Mouse (Mus musculus): ENCODE data around the gene Castor2.

Gene Castor2

DNA sequence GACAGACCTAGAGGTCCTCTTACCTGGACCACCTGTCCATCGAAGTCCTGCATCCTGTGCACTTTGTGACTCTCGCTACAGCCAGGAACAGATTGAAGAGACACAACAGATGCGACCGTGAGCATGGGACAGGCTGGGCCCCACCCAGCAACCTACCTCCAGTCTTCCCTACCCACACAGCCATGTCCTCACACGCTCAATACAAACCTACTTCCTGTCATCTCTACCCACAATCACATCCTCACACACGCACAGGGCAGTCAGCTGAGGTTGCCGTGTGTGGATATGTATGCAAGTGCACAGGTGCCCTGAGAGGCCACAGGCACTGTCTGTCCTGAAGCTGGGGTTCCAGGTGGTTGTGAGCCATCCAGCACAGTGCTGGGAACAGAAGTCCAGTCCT, 67.1 kb downstream of the Castor2 start:
- no peak for DNase-seq

DNA sequence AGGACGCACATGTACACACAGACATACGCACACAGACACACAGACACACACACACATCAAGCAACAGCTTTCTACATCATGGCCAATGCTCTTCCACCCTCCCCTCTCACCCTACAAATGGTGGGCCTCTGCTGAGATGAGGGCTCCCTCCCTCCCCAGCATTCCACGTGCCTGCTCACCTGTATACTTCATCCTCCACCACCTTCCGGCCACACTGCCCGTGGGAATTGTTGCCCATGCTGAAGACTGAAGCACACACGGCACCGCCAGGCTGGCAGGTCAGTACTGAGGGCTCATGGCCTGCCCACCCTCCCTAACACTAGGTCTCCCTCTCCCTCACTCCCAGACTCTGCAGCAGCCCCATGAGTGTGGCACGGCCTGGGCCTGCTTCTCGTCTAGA, 68.5 kb downstream of the Castor2 start:
- peak in 1 of 2 experiments; percentile 57 for DNase-seq

DNA sequence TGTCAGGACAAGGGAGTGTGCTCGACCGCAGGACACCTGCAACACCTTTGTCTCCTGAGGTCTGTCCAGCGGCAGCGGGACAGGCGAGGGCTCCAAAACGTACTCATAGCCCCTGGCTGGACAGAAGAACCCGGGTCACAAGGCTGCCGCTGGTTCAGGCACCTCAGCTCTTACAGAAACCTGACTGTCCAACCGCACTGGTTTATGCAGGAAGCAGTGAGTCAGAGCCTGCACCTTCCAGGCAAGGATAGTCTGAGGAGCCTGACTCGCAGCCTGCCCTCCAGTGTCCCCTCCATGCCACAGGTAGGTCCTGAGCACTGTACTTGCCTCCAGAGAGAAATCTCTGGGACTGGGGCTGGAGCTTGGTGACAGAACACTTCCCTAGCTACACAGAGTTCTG, 69.7 kb downstream of the Castor2 start:
- no peak for DNase-seq

DNA sequence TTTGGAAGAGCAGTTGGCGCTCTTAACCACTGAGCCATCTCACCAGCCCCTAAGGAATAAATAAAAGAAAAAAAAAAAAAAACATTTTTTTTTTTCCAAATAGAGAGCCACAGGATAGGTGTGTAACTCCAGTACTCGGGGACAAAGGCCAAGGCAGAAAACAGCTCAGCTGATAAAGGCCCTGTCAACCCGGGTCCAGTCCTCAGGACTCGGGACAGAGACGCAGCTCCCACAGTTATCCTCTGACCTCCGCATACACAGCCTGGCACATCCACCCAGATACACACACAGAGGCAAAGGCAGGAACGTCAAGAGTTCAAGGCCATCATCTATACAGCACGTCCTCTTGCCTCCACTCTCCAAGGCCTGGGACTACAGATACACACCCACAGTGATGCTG, 70.7 kb downstream of the Castor2 start:
- DNase-seq, result no peak

DNA sequence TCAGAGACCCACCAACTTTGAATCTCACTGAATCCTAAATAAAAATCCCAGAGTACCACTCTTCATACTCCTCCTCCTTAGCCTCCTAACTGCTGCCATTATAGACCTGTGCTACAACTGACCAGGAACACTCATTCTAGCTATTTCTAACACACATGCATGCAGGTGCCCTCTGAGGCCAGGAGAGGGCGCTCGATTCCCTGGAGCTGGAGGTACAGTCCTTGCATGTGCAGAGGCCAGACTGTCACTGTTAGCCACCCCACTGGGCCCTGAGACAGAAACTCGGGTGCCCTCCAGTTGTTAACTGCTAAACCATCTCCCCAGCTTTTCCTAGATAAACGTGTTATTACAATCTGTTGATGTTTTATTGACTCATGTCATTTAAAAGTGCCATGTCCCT, 73.7 kb downstream of the Castor2 start:
- peak in 1 of 2 experiments; percentile 18 for DNase-seq

DNA sequence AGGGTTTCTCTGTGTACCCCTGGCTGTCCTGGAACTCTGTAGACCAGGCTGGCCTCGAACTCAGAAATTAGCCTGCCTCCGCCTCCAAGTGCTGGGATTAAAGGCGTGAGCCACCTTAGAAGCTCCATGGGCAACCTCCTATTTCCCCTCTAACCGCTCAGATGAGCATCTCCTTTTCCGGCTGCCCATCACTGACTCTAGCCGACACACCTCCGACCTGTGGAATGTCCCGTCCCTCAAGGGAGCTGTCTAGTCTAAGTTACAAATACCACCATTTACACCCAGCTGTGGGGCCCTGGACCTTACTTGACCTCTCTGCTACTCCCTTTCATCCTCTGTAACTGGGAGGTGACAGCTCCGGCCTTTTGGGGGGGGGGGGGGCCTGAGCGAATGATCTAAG, 76.2 kb downstream of the Castor2 start:
- DNase-seq, result no peak

DNA sequence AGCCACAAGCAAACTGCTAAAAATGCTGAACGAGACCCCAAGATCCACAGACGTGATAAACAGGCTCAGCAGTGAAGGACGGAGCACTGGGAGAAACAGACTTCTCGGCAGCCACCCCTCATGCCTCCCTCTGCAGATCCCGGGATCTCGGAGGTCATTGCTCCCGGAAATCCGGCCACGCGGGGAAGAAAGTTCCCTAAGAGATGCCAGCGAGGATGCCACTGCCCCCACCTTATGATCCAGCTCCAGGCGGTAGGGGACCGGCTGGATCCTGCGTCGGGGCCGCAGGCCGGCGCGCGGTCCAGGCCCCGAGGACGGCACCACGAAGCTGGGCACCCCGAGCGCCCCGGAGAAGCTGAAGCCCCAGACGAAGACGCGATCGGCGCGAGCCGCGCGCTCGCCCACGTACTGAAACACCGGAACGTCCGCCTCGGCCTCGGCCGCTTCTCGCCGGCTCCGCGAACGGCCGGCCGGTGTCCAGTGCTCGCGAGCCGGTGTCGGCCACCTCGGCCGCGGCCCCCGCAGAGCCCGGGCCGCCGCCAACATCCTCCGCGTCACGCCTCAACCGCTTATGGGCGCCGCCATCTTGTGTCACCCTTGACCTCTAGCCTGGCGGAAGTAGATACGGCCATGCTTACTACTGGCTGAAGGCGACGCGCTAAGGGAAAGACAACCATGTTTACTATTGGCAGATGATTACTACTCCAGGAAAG, 76.8 kb downstream of the Castor2 start, which contains the start of gene Rcc1l:
Rcc1l (minus strand) TSS at position 606 of the 713 bp plus-strand sequence.
- DNase-seq, result peak; percentile 91 to 92

DNA sequence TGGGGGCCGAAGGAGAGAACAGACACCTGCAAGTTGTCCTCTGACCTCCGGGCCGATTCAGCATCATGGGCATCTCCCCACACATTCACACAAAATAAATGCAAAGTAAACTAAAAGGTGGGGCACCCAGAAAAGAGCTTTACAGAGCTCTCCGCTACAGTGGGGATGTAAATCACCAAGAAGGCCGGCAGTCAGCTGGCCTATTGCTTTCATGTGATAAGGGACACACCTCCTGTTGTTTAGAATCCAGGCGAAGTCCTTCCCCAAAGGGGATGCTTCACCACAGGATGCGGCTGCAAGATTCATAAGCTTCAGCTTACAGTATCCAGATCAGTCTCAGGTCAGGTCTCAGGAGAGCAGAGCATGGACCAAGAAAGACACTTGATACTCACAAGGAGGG, 79.0 kb downstream of the Castor2 start:
- no peak for DNase-seq

DNA sequence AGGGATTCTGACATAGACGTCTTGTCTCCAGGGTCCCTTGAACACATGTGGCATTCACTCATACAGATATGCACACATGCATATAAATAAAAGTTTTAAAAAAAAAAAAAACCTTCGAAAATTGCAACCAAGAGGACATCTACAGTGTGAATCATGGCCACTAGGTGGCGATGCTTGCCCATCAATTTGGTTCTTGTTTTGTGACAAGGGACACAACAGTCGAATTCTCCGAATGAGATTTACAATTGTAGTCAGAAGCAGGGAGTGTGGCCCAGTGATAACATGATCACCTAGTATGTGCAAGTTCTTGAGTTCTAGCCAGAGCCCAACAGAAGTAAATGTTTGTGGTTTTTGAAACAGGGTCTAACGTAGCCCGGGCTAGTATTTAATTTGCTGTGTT, 80.4 kb downstream of the Castor2 start:
- peak; percentile 78 to 93 for DNase-seq

DNA sequence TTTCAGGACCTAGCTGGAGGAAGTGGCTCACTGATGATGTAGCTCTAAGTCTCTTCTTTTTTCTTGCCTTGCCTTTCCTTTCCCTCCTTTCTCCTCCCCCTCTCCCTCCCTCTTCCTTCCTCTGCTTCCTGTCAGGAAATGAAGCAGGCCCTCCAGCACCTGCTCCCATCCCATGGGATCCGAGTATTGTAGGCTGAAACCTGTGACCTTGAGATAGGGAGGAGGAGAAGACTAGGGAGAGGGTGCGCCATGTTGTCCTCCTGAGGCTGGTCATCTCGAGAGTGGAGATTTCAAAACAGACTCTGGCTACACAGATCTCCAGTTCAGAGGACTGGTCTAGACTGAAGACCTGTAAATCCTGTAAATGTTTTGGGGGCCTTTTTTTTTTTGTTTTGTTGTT, 82.7 kb downstream of the Castor2 start:
- DNase-seq, result no peak

DNA sequence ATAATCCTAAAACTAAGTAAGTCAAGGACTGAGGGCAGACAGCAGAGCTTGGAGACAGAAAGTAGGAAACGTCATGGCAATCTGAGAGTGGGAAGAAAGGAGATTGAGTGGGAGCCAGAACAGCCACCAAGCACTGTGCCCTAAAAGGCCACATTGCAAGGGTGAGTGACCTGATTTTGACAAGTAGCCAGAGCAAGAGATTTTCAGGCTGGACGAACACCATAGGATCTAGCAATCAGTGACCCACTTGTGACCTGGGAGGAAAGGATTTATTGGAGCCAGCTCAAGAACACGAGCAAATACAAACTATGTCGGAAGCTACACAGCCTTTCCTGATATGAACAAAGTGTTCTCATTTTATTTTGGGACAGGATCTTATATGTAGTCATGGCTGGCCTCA, 83.2 kb downstream of the Castor2 start:
- peak; percentile 19 to 72 for DNase-seq

DNA sequence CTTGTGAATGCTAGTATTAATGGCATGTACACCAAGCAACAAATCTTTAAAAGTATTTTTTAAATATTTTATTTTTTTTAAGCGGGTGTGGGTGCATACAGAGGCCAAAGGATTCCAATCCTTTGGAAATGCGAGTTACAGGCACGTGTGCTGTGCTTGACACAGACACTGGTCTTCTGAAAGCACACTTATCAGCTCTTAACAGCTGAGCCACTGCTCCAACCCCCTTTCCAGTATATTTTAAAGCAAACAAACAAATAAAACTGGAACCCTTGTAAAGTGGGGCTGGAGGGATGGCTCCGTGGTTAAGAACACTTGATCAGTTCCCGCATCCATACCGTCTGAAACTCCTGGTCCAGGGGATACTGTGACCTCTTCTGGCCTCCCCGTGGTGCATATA, 83.7 kb downstream of the Castor2 start:
- no peak for DNase-seq

DNA sequence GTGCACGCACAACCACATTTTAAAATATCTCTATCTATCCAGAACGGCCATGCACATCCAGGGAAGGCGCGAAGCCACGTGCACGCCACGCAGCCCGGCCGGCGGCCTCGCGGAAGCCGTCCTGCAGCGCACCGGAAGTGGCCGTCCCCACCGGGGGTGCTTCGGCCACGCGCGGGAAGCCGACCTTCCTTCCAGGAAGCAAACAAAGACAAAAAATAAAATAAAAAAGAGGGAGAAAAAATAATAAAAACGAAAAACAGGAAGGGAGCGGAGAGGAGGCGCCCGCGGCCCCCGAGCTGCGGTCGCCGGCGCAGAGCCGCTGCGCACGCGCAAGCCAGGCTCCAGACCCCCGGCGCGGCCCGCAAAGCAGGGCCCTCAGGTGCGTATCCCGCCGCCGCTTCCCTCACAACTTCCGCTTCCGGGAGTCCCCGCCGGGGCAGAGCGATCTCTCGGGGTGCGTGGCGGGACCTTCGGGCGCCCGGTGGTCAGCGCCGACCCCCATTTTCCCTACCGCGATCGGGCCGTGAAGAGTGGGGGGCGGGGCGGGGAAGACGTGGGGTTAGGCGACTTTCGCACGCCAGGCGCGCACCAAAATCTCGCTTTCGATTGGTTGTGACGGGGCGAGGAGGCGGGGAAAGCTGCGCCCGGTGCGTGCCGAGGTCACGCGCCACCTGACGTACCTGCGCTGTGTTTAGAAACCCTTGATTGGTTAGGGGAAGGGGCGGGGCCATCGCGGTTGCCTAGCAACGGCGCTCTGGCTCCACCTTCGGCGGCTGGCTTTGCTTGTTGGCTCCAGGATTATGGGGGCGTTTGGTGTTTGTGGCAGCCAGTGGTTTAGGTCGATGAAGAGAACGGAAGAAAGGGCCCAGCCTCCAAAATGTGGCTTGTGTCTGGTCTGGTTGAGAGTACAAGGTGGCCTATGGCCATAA, 84.6 kb downstream of the Castor2 start, which contains the start of gene Gtf2ird2:
Gtf2ird2 (plus strand) TSS at position 140 of the 929 bp plus-strand sequence.
- peak; percentile 99 for DNase-seq

DNA sequence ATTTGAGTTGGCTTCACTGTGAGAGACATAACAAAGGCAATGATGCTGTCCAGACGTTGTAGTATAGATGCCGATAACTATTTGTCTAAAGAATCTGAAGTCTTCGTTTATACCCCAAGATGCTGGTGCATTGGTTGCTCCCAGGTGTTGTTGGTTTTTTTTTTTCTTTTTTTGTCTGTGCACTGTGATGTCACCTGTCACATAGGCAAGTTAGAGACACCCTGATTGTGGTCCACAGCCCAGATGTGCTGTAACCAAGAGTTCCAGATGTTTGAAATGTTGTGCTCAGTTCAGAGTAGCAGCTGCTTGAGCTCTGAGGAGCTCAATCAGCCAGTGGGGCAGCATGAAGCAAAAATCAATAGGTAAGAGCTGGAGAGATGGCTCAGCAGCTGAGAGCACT, 86.5 kb downstream of the Castor2 start:
- DNase-seq, result no peak

DNA sequence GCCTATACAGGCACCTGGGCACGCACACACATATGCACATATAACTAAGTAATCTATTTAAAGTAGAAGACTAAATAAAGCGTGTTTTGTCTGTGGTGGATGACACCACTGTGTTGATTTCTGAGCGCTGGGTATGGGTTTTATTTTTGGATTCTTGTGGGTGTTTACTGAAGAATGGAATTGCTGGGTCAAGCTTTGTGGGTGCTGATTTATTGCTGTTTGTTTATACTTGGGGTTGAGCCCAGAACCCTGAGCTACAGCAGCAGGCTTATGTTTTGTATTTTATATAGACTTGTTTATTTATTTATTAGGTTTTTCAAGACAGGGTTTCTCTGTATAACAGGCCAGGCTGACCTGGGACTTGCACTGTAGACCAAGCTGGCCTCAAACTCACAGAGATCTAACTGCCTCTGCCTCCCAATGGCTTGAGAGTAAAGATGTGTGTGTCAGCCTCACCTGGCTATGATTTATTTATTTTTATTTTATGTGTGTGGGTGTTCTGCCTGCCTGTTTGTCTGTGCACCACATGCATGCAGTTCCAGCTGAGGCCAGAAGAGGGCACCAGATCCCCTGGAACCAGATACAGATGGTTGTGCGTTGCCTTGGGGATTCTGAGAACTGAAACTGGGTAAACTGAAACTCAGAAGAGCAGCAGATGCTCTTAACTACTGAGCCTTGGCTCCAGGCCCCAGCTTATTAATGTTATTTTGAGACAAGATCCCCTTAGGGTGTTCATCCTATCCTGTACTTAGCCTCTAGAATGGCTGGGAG, 87.6 kb downstream of the Castor2 start:
- DNase-seq, result peak; percentile 56 to 75

DNA sequence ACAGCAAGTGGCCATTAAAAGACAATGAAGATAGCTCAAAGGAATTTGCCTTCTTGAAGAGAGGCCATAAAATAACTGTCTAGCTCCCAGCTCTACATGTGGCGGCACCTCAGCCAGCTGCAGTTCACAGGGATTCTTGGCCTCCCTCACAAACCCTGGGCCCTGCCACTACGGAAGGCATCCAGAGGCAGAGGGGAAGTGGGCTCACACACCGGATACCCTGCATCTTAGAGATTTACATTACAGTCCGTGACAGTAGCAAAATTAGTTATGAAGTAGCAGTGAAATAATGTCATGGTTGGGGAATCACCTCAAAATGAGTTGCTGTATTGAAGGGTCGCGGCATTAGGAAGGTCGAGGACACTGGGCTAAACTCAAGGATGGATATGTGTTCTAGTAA, 89.1 kb downstream of the Castor2 start:
- DNase-seq, result no peak

DNA sequence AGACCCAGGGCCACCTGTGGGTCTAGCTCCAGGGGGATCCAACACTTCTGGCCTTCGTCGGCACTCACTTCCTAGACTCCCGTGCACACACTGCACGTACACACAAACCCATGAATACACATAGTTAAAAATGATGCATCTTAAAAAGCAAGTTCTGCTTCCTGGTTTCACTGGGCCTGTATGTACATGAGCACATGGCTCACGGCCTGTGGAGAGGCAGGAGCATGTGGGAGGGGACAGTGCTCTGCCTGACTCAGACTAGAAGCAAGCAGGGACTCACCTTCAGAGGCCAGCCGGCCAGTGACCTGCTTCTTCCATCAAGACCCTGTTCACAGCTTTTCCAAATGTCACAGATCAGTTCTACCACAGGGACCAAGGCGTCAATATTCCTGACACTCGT, 94.2 kb downstream of the Castor2 start:
- no peak for DNase-seq
